Mouse (Mus musculus) midbrain, embryonic 15.5 days (tissue): ENCODE data around the gene Bri3. TPM values are rescaled to one million over a fixed set of nuclear protein-coding genes. Genes with fewer than 3 reads are reported as not detected.

Source experiments
- ATAC-seq: fragments of 200-750 bp; cut with Nextera tagmentation; replicated peaks from 2 replicates; pipeline ENCODE4 v1.8.0; 2017; ENCODE audit warnings: moderate TSS enrichment
- H3K27ac ChIP-seq: fragments of 300-500 bp; sonication (generic); 2 replicates; pipeline ENCODE4 v1.5.1; 2015; ENCODE audit warnings: mild to moderate bottlenecking, inconsistent platforms
- H3K27me3 ChIP-seq: fragments of 300-500 bp; sonication (generic); replicated peaks from 2 replicates; pipeline ENCODE4 v1.6.1; 2015; ENCODE audit warnings: inconsistent platforms
- H3K36me3 ChIP-seq: fragments of 300-500 bp; sonication (generic); replicated peaks from 2 replicates; pipeline ENCODE4 v1.6.1; 2015; ENCODE audit warnings: inconsistent platforms
- H3K4me1 ChIP-seq: fragments of 300-500 bp; sonication (generic); 2 replicates; pipeline ENCODE4 v1.6.1; 2015; ENCODE audit warnings: inconsistent platforms
- H3K4me2 ChIP-seq: fragments of 300-500 bp; sonication (generic); 2 replicates; pipeline ENCODE4 v1.6.1; 2015; ENCODE audit warnings: inconsistent platforms, mild to moderate bottlenecking, moderate library complexity
- H3K4me3 ChIP-seq: fragments of 300-500 bp; sonication (generic); 2 replicates; pipeline ENCODE4 v1.5.1; 2015; ENCODE audit warnings: mild to moderate bottlenecking, inconsistent platforms
- H3K9ac ChIP-seq: fragments of 300-500 bp; sonication (generic); 2 replicates; pipeline ENCODE4 v1.6.1; 2015; ENCODE audit warnings: mild to moderate bottlenecking, inconsistent platforms
- H3K9me3 ChIP-seq: fragments of 300-500 bp; sonication (generic); 2 replicates; pipeline ENCODE4 v1.6.1; 2016; ENCODE audit warnings: inconsistent platforms
- WGBS: fragments of 180-500 bp; shearing (Covaris S2); methylation state at CpG from one replicate; pipeline ENCODE4 v1.1.7; 2015; ENCODE audit warnings: mixed read lengths; 5-methylcytosine and 5-hydroxymethylcytosine counted together
- polyA plus RNA-seq: library from polyadenylated mRNA; unstranded; fragments of >200 nt; fragmentation: Nextera tagmentation; extraction: Ambion mirVana; gene quantifications from 2 replicates; pipeline ENCODE4 v1.2.1, GENCODE M21; 2015

Bri3 gene
- polyA plus RNA-seq, 1 experiment from 2014 or later = 108 TPM

DNA sequence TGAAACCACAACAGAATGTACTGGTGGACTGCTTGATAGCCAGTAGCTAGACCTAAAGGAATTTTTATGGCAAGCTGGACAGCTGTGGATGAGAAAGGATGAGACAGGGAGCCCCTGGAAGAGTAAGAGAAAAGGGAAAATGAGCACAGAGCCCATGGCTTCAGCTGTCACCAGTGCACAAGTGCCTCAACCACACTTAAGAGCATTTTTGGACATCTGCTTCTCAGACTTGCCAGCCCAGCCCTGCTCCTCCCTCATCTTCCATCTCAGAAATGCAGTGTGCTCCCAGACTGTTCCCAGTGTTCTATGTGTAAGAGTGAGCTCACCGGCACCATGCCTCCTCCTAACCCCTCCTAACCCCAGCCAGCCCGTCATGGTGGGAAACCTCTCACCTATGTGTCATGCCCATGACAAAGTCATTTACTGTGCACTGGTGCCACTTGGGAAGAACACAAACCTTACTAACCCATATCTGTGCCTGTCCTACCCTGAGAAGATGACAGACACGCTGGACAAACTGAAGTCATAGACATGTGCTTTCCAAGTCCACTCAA is 43.1 kb downstream of the Bri3 start:
- WGBS = 91% methylated on average over 3 of the region's 3 CpGs
- no peak for ATAC-seq
- no peaks in the 10 kb centered on the region for H3K36me3 ChIP-seq

DNA sequence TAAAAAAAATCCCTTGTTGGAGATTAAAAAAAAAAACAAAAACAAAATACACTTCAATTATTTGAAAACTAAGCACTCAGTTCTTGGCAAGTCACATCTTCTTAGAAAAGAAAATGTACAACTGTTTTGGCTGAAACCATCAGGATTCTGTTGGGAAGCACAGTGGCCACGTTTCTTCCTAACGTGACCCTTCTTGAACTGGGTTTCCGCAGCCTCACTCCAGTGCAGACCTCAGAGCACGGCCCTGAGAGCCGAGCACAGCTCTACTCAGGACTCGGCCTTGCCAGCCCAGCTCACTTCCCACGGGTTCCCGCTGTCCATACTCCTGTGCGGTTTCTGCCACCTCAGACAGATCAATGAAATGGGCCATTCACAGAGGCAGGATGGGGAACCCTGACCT is 44.2 kb downstream of the Bri3 start:
- WGBS = 90% methylated on average over 9 of the region's 9 CpGs
- no peak overlapping the region for H3K27ac ChIP-seq
- H3K4me2 ChIP-seq = no peak overlapping the region
- H3K9me3 ChIP-seq = no peaks in the 10 kb centered on the region
- no peaks in the 10 kb centered on the region for H3K36me3 ChIP-seq
- no peaks in the 10 kb centered on the region for H3K4me1 ChIP-seq
- H3K27me3 ChIP-seq = no peaks in the 10 kb centered on the region
- ATAC-seq = no peak
- no peak overlapping the region for H3K4me3 ChIP-seq
- H3K9ac ChIP-seq = no peak overlapping the region

More for the DNA sequence above, 43.1 kb downstream of the Bri3 start:
- Histone ChIP-seq H3K4me2 (no peak overlapping the region), H3K27me3 (no peaks in the 10 kb centered on the region), H3K4me3 (no peak overlapping the region), H3K9me3 (no peaks in the 10 kb centered on the region), H3K27ac (no peak overlapping the region), H3K4me1 (no peaks in the 10 kb centered on the region), H3K9ac (no peak overlapping the region)

DNA sequence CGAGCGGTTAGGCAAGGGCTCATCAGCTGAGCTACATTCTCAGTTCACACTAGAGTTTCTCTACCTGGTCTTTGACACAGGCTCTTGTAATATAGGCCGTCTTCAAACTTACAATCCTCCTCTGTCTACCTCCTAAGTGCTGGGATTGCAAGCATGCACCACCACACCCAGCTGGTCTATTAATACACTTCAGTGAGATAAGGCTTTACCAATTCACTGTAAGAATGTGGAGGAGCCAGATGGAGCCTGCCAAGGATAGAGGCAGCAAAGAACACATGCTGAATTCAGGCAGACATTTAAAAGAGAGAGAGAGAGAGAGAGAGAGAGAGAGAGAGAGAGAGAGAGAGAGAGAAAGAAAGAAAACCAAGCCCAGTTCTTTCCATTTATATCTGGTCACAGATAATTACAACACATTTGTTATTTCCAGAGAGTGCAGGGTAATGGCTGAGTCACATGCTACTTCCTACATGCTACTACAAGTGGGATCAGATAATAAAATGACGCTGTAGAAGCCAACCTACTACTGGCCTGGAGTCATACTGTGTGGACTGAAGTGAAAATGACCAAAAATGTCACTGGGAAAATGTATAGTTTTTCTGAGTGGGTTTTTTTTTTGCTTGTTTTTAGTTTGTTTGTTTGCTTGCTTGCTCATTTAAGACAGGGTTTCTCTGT is 45.7 kb downstream of the Bri3 start:
- H3K27ac ChIP-seq = no peak overlapping the region
- H3K4me3 ChIP-seq = no peak overlapping the region
- H3K27me3 ChIP-seq = no peaks in the 10 kb centered on the region
- no peak overlapping the region for H3K4me2 ChIP-seq
- H3K4me1 ChIP-seq = no peaks in the 10 kb centered on the region
- ATAC-seq = no peak
- no peaks in the 10 kb centered on the region for H3K9me3 ChIP-seq
- WGBS = 91% methylated on average over 4 of the region's 4 CpGs
- no peaks in the 10 kb centered on the region for H3K36me3 ChIP-seq
- no peak overlapping the region for H3K9ac ChIP-seq

DNA sequence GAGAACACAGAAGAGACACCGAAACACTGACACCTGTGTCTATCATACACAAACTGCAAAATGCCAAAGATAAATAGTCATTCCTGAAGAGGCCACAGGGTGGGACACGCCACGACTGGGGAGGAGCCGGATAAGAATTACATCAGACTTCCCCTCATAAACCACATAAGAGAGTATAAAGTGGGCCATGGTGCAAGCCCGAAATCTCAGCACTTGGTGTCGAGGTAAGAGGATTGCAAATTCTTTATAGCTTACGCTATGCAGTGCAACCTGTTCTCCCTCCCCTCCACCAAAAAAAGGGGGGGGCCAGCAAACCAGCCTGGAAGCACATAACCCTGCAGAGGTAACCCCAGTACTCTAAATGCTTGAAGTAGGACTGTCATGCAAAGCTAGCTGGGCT is 50.7 kb downstream of the Bri3 start:
- Histone ChIP-seq H3K4me1 (no peaks in the 10 kb centered on the region), H3K4me3 (no peak overlapping the region), H3K9me3 (no peaks in the 10 kb centered on the region), H3K27ac (no peak overlapping the region), H3K36me3 (no peaks in the 10 kb centered on the region), H3K4me2 (no peak overlapping the region), H3K9ac (no peak overlapping the region), H3K27me3 (no peaks in the 10 kb centered on the region)
- WGBS = 84% methylated on average over 7 of the region's 7 CpGs
- ATAC-seq = no peak

DNA sequence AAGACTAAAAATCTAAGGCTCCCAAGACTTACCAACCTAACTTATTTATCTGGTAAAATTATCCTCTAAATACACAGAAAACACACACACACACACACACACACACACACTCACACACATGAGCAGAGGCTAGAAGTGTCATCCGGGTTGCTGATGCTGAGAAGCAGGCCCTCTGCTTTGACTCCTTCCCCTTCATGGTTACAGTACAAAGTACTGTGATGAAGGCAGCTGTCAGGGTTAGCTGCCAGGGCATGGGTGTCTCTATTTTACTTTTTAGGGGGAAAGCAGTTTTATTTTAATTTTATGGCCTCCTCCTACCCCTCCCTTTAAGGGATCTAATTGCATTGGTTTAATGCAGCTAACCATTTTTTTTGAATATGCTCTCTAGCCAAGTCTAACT is 51.1 kb downstream of the Bri3 start:
- Histone ChIP-seq H3K4me1 (no peaks in the 10 kb centered on the region), H3K36me3 (no peaks in the 10 kb centered on the region), H3K4me3 (no peak overlapping the region), H3K27ac (no peak overlapping the region), H3K27me3 (no peaks in the 10 kb centered on the region), H3K9ac (no peak overlapping the region), H3K9me3 (no peaks in the 10 kb centered on the region), H3K4me2 (no peak overlapping the region)
- ATAC-seq = no peak
- 97% methylated on average over 1 of the region's 1 CpGs for whole genome bisulfite sequencing

DNA sequence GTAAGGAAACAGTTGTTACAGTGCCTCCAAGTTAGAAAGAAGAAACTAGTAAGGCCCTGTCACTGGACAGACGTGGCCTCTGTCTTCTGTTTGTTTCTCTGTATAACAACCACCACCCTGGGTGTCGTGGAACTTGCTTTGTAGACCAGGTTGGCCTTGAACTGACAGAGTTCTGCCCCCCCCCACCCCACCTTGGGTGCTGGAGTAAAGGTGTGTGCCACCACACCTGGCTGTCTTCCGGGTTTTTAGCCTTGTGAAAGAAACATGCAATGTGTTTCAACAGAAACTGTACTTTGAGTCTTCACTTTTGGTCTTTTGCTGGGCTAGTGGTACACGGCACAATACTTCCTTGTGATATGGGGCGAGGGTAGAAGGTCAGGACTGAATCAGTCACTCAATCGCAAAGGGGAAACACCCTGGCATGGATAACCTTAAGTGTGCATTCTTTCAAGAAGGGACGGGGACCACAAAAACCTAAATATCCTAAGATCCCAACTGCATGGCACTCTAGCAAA is 51.9 kb downstream of the Bri3 start:
- H3K4me3 ChIP-seq = no peak overlapping the region
- no peaks in the 10 kb centered on the region for H3K4me1 ChIP-seq
- no peak overlapping the region for H3K9ac ChIP-seq
- no peak overlapping the region for H3K27ac ChIP-seq
- H3K9me3 ChIP-seq = no peaks in the 10 kb centered on the region
- H3K4me2 ChIP-seq = no peak overlapping the region
- WGBS = 85% methylated on average over 7 of the region's 7 CpGs
- H3K36me3 ChIP-seq = no peaks in the 10 kb centered on the region
- no peaks in the 10 kb centered on the region for H3K27me3 ChIP-seq
- no peak for ATAC-seq

DNA sequence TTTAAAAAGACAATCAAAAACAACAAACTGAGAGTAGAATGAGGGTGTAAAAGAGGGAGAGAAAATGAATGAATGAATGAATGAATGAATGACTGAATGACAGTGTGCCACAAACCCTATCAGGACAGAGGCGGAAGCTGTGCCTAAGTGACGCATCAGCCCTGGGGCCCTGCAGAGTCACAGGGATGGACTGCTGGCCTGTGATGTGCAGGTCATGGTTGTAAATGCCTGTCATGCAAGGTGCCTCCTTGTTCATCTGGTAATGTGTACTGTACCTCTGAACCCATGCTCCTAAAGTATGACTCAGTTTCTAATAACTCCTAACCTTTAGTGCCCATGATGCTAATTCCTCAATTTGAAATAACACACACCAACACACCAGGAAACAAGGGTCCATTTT is 58.8 kb downstream of the Bri3 start:
- Histone ChIP-seq H3K27ac (no peak overlapping the region), H3K4me1 (no peaks in the 10 kb centered on the region), H3K36me3 (no peaks in the 10 kb centered on the region), H3K9ac (no peak overlapping the region), H3K9me3 (no peaks in the 10 kb centered on the region), H3K27me3 (no peaks in the 10 kb centered on the region), H3K4me2 (no peak overlapping the region), H3K4me3 (no peak overlapping the region)
- WGBS = 95% methylated on average over 2 of the region's 2 CpGs
- no peak for ATAC-seq

DNA sequence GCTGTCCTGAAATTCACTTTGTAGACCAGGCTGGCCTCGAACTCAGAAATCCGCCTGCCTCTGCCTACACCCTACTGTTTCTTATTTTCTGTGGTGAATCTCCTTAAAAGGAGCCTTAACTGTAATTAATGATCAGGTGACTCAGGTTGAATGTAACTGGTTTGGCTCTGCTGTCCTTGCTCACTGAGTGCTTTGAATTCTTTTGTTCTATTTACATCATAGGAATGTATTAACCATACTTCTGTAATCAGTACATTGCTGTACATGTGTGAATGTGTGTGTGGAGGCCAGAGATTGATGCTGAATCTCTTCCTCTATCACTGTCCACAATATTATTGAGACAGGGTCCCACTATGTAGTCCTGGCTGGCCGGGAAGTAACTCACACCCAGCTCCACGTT is 64.7 kb downstream of the Bri3 start:
- H3K4me1 ChIP-seq = no peaks in the 10 kb centered on the region; the same call in 1 of the 2 replicates
- no peak overlapping the region for H3K4me3 ChIP-seq
- H3K27ac ChIP-seq = no peak overlapping the region
- no peak overlapping the region for H3K4me2 ChIP-seq
- no peak for ATAC-seq
- no peaks in the 10 kb centered on the region for H3K27me3 ChIP-seq
- H3K9me3 ChIP-seq = no peaks in the 10 kb centered on the region
- 69% methylated on average over 4 of the region's 4 CpGs for WGBS
- no peaks in the 10 kb centered on the region for H3K36me3 ChIP-seq
- H3K9ac ChIP-seq = no peak overlapping the region

DNA sequence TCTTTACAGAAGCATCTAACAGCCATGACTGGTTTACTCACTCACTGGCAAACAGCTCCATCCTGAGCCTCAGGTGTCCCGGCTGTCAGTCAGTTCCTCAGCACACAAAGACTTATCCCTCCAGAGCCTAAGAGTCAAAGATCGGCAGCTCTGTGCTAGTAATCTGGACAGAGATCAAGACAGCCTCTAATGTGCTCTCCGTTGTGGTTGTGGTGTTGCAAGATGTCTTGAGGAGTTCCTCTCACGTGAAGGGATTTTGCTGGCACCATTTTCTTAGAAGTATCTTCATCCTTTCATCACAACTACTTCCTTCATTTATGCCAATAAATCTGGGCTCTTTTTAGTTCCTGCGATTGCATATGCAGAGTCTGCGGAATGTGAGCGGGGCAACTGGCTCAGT is 67.9 kb downstream of the Bri3 start:
- Histone ChIP-seq H3K27me3 (no peaks in the 10 kb centered on the region), H3K27ac (no peak overlapping the region), H3K4me3 (no peak overlapping the region), H3K9ac (no peak overlapping the region), H3K36me3 (no peaks in the 10 kb centered on the region), H3K9me3 (no peaks in the 10 kb centered on the region), H3K4me2 (no peak overlapping the region), H3K4me1 (no peaks in the 10 kb centered on the region; the same call in 1 of the 2 replicates)
- WGBS = 86% methylated on average over 7 of the region's 7 CpGs
- ATAC-seq = no peak

DNA sequence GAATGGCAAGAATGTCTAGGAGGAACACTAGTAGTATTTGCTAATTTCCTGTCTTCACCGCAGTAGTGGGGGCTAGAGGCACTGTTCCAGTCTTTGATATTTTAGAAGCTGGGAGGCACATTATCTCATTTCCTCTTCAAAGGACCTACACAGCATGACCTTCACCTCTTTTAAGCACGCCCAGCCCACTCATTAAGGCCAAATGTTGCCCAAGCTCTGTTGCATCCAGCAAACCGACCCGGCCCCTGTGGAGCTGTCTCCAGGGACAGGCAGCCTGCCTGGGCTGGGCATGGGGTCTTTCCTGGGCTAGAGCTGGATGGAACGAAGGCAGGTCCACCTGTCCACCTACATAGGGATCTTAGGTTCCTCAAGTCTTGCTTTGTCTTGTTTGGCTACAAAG is 69.1 kb downstream of the Bri3 start:
- no peak overlapping the region for H3K4me3 ChIP-seq
- H3K27me3 ChIP-seq = no peaks in the 10 kb centered on the region
- 40% methylated on average over 5 of the region's 5 CpGs for WGBS
- H3K36me3 ChIP-seq = no peaks in the 10 kb centered on the region
- H3K9ac ChIP-seq = no peak overlapping the region
- no peak overlapping the region for H3K27ac ChIP-seq
- no peaks in the 10 kb centered on the region; the same call in none of the 2 replicates for H3K4me1 ChIP-seq
- no peak overlapping the region for H3K4me2 ChIP-seq
- no peak for ATAC-seq
- H3K9me3 ChIP-seq = no peaks in the 10 kb centered on the region

DNA sequence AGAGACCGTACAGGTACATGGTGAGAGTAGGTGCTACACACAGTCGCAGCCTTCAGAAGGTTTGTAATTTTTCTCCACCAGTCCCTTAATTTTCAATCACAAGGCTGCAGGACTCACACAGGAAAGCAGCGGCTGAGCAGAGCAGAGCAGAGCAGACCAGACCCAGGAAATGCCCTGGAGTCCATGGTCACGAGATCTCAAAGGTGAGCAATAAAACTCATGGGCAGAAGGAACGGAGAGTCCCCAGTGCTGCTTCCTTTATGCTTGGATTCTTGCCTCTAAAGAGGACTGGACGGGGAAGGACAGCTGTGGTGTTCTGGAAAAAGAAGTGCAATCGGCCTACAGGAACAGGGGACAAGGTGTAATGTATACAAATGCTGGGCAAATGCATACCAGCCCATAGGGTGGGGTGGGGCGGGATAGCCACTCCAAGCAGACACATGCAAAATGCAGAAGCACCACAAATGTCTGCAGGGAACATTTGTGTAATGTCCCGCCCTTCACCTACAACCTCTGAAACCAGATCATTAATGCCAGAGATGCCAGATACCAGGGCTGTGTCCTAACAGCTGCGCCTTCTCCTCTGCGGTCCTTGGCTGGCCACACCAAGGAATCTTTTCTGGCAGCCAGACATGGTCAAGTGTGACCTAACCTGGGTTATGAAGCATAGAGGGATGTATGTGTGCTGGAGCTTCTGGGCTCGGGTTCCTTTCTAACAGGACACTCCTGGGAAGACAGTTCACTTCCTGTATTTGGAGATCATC is 70.7 kb downstream of the Bri3 start:
- WGBS = 90% methylated on average over 12 of the region's 12 CpGs
- no peaks in the 10 kb centered on the region for H3K36me3 ChIP-seq
- no peak for ATAC-seq

DNA sequence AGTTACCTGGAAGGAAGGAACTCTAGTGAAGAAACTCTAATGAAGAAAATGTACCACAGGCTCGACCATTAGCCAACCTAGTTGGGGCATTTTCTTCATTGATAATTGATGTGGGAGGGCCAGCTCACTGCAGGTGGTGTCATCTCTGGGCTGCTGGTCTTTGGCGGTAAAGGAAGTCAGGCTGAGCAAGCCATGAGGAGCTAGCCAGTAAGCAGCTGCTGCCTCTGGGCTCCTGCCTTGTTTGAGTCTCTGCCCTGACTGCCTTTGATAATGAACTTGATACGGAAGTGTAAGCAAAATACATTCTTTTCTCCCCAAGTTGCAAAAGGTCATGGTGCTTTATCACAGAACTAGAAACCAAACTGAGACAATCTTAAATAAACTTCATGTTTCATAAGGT is 72.2 kb downstream of the Bri3 start:
- no peak overlapping the region for H3K27ac ChIP-seq
- ATAC-seq = no peak
- no peaks in the 10 kb centered on the region; the same call in none of the 2 replicates for H3K4me1 ChIP-seq
- WGBS = 76% methylated on average over 3 of the region's 3 CpGs
- H3K9ac ChIP-seq = no peak overlapping the region
- no peaks in the 10 kb centered on the region for H3K27me3 ChIP-seq
- no peaks in the 10 kb centered on the region for H3K9me3 ChIP-seq
- H3K4me3 ChIP-seq = no peak overlapping the region
- H3K36me3 ChIP-seq = no peaks in the 10 kb centered on the region
- no peak overlapping the region for H3K4me2 ChIP-seq

More for the DNA sequence above, 70.7 kb downstream of the Bri3 start:
- Histone ChIP-seq H3K9ac (no peak overlapping the region), H3K4me1 (no peaks in the 10 kb centered on the region; the same call in none of the 2 replicates), H3K4me2 (no peak overlapping the region), H3K27ac (no peak overlapping the region), H3K27me3 (no peaks in the 10 kb centered on the region), H3K9me3 (no peaks in the 10 kb centered on the region), H3K4me3 (no peak overlapping the region)
